Mouse (Mus musculus) embryonic facial prominence, embryonic 14.5 days (tissue): Measurements from ENCODE around the gene Kat8. TPM values are rescaled to one million over a fixed set of nuclear protein-coding genes. Genes with fewer than 3 reads are reported as not detected.

Experiments
- ATAC-seq: fragments of 200-750 bp; cut with Nextera tagmentation; 2 replicates; pipeline ENCODE4 v1.8.0; 2017; ENCODE audit warnings: low read depth, moderate number of reproducible peaks, moderate TSS enrichment
- DNase-seq: peaks from one replicate; pipeline ENCODE4 v3.0.0-alpha.2; 2015; ENCODE audit warnings: low spot score
- H3K27ac ChIP-seq: fragments of 300-500 bp; sonication (generic); replicated peaks from 2 replicates; pipeline ENCODE4 v1.5.1; 2014; ENCODE audit warnings: low read depth, mild to moderate bottlenecking, low read length, moderate library complexity
- H3K27me3 ChIP-seq: fragments of 300-500 bp; sonication (generic); replicated peaks from 2 replicates; pipeline ENCODE4 v1.6.1; 2014; ENCODE audit warnings: low read length; ENCODE audit not compliant: control insufficient read depth, insufficient read depth
- H3K36me3 ChIP-seq: fragments of 300-500 bp; sonication (generic); 2 replicates; pipeline ENCODE4 v1.6.1; 2014; ENCODE audit warnings: low read length, mixed read lengths; ENCODE audit not compliant: control insufficient read depth, insufficient read depth
- H3K4me1 ChIP-seq: fragments of 300-500 bp; sonication (generic); 2 replicates; pipeline ENCODE4 v1.6.1; 2014; ENCODE audit warnings: antibody characterized with exemption, low read length; ENCODE audit not compliant: control insufficient read depth, insufficient read depth
- H3K4me2 ChIP-seq: fragments of 300-500 bp; sonication (generic); 2 replicates; pipeline ENCODE4 v1.6.1; 2014; ENCODE audit warnings: low read depth, mild to moderate bottlenecking, low read length, moderate library complexity, mixed read lengths
- H3K4me3 ChIP-seq: fragments of 300-500 bp; sonication (generic); 2 replicates; pipeline ENCODE4 v1.5.1; 2014; ENCODE audit warnings: low read depth, mild to moderate bottlenecking, low read length
- H3K9ac ChIP-seq: fragments of 300-500 bp; sonication (generic); 2 replicates; pipeline ENCODE4 v1.6.1; 2014; ENCODE audit warnings: low read depth, mild to moderate bottlenecking, low read length, moderate library complexity, mixed read lengths
- H3K9me3 ChIP-seq: fragments of 300-500 bp; sonication (generic); 2 replicates; pipeline ENCODE4 v1.6.1; 2016; ENCODE audit warnings: low read length; ENCODE audit not compliant: control insufficient read depth
- WGBS: fragments of 180-500 bp; shearing (Covaris S2); extraction: QIAGEN DNeasy Blood & Tissue Kit; methylation state at CpG from one replicate; pipeline ENCODE4 v1.1.7; 2014; 5-methylcytosine and 5-hydroxymethylcytosine counted together
- polyA plus RNA-seq: library from polyadenylated mRNA; unstranded; fragments of >200 nt; fragmentation: Nextera tagmentation; extraction: Ambion mirVana; gene quantifications from 2 replicates; pipeline ENCODE4 v1.2.1, GENCODE M21; 2014

The Kat8 gene
- polyA plus RNA-seq, 1 experiment from 2014 or later: 31.7 TPM

- Histone ChIP-seq H3K9me3 (no peaks in the 10 kb centered on the region), H3K4me2 (no peak overlapping the region), H3K4me3 (no peak overlapping the region), H3K9ac (no peak overlapping the region), H3K4me1 (no peaks in the 10 kb centered on the region), H3K36me3 (peaks cover 70% of the 10 kb centered on the region), H3K27ac (no peak overlapping the region), H3K27me3 (no peaks in the 10 kb centered on the region)
- 72% methylated on average over 6 of the region's 6 CpGs for WGBS
- no peak for DNase-seq
- no peak for ATAC-seq
Measured at GRCm38 (mm10) chr7:127922451-127923275, 10.3 kb downstream of the Kat8 start.

- H3K4me3 ChIP-seq: no peak overlapping the region
- H3K4me2 ChIP-seq: no peak overlapping the region
- ATAC-seq (no peak), DNase-seq (no peak)
- H3K27ac ChIP-seq: no peak overlapping the region
- H3K36me3 ChIP-seq: peaks cover 63% of the 10 kb centered on the region
- H3K9ac ChIP-seq: no peak overlapping the region
- 78% methylated on average over 5 of the region's 5 CpGs for WGBS
- H3K27me3 ChIP-seq: 0 out of 2 replicates have a peak, but pooled peaks cover 5% of the 10 kb centered on the region
- H3K4me1 ChIP-seq: no peaks in the 10 kb centered on the region
- H3K9me3 ChIP-seq: no peaks in the 10 kb centered on the region
Measured at GRCm38 (mm10) chr7:127923714-127924113, 11.4 kb downstream of the Kat8 start.

GRCm38 (mm10) chr7:127925252-127925651 lies 12.9 kb downstream of the Kat8 start:
- H3K36me3 ChIP-seq: peaks cover 60% of the 10 kb centered on the region
- H3K27ac ChIP-seq: peak overlapping the region; percentile 72
- H3K4me3 ChIP-seq: no peak overlapping the region
- 69% methylated on average over 5 of the region's 5 CpGs for WGBS
- H3K4me1 ChIP-seq: no peaks in the 10 kb centered on the region
- H3K4me2 ChIP-seq: no peak overlapping the region
- H3K27me3 ChIP-seq: peaks cover 17% of the 10 kb centered on the region; the same call in 1 of the 2 replicates
- no peak overlapping the region for H3K9ac ChIP-seq
- ATAC-seq: peak; percentile 81
- H3K9me3 ChIP-seq: no peaks in the 10 kb centered on the region
- peak; percentile 88 for DNase-seq

- Histone ChIP-seq H3K4me3 (no peak overlapping the region), H3K9ac (no peak overlapping the region), H3K4me1 (no peaks in the 10 kb centered on the region), H3K27ac (peak overlapping the region; percentile 72), H3K36me3 (peaks cover 52% of the 10 kb centered on the region), H3K4me2 (no peak overlapping the region; the same call in 1 of the 2 replicates), H3K27me3 (peaks cover 18% of the 10 kb centered on the region; the same call in 1 of the 2 replicates), H3K9me3 (no peaks in the 10 kb centered on the region)
- no peak for DNase-seq
- no peak for ATAC-seq
- WGBS: 80% methylated on average over 8 of the region's 8 CpGs
Measured at GRCm38 (mm10) chr7:127926066-127926465, 13.8 kb downstream of the Kat8 start.

GRCm38 (mm10) chr7:127926846-127927245 lies 14.5 kb downstream of the Kat8 start:
- H3K4me1 ChIP-seq: peaks cover 4% of the 10 kb centered on the region
- no peak overlapping the region for H3K9ac ChIP-seq
- H3K27me3 ChIP-seq: peaks cover 18% of the 10 kb centered on the region; the same call in 1 of the 2 replicates
- no peak overlapping the region for H3K4me2 ChIP-seq
- no peak overlapping the region for H3K27ac ChIP-seq
- WGBS: 86% methylated on average over 11 of the region's 11 CpGs
- no peak overlapping the region for H3K4me3 ChIP-seq
- no peaks in the 10 kb centered on the region for H3K9me3 ChIP-seq
- peaks cover 44% of the 10 kb centered on the region for H3K36me3 ChIP-seq
- ATAC-seq (no peak), DNase-seq (no peak)

GRCm38 (mm10) chr7:127927726-127928125 lies 15.4 kb downstream of the Kat8 start:
- Histone ChIP-seq H3K36me3 (peaks cover 36% of the 10 kb centered on the region), H3K9me3 (no peaks in the 10 kb centered on the region), H3K4me2 (no peak overlapping the region), H3K4me3 (no peak overlapping the region), H3K27me3 (peaks cover 18% of the 10 kb centered on the region; the same call in 1 of the 2 replicates), H3K9ac (no peak overlapping the region), H3K27ac (no peak overlapping the region), H3K4me1 (peaks cover 4% of the 10 kb centered on the region)
- DNase-seq (no peak), ATAC-seq (no peak)
- 92% methylated on average over 8 of the region's 11 CpGs for WGBS

- peaks cover 4% of the 10 kb centered on the region for H3K4me1 ChIP-seq
Measured at GRCm38 (mm10) chr7:127928596-127928995, 16.3 kb downstream of the Kat8 start.

GRCm38 (mm10) chr7:127929923-127930322 lies 17.6 kb downstream of the Kat8 start, which contains the start of gene Prss8:
Gene Prss8, minus strand, starts transcription at chr7:127930104.
- no peak for ATAC-seq
- Histone ChIP-seq H3K9ac (peak within 1 kb of the TSS; percentile 60), H3K4me2 (peak within 1 kb of the TSS; percentile 48), H3K9me3 (no peaks in the 10 kb centered on the region), H3K4me3 (peak within 1 kb of the TSS; percentile 36), H3K27me3 (peaks cover 18% of the 10 kb centered on the region; the same call in 1 of the 2 replicates), H3K27ac (no peak within 1 kb of the TSS), H3K4me1 (peaks cover 6% of the 10 kb centered on the region), H3K36me3 (peaks cover 15% of the 10 kb centered on the region)
- DNase-seq: peak; percentile 61
- WGBS: 13% methylated on average over 6 of the region's 6 CpGs

More at GRCm38 (mm10) chr7:127928596-127928995, 16.3 kb downstream of the Kat8 start:
- Histone ChIP-seq H3K4me3 (peak overlapping the region; percentile 36), H3K9me3 (no peaks in the 10 kb centered on the region), H3K27me3 (peaks cover 18% of the 10 kb centered on the region; the same call in 1 of the 2 replicates), H3K9ac (peak overlapping the region; percentile 60; the same call in 1 of the 2 replicates), H3K36me3 (peaks cover 28% of the 10 kb centered on the region), H3K27ac (no peak overlapping the region), H3K4me2 (peak overlapping the region; percentile 48)
- DNase-seq (no peak), ATAC-seq (0 out of 2 replicates have a peak, but pooled peaks have one; percentile 0)
- 64% methylated on average over 5 of the region's 5 CpGs for WGBS
